Mouse (Mus musculus): ENCODE data around the gene Paqr7. TPM values are rescaled to one million over a fixed set of nuclear protein-coding genes. Genes with fewer than 3 reads are reported as not detected.

The Paqr7 gene
- polyA plus RNA-seq, 1 experiment from 2014 or later, result 1.1 TPM

GRCm38 (mm10) chr4:134534932-134535786, 38.7 kb downstream of the Paqr7 start, which contains the start of gene Mtfr1l:
Gene Mtfr1l, minus strand, starts transcription at chr4:134535387.
- Histone ChIP-seq H3K9me3 (ENCODE audit: low read depth, low read length) (no peaks in the 10 kb centered on the region), H3K27me3 (ENCODE audit: insufficient read depth, low read length) (no peaks in the 10 kb centered on the region), H3K36me3 (ENCODE audit: insufficient read depth) (peaks cover 33% of the 10 kb centered on the region), H3K27ac (ENCODE audit: low read depth) (peak within 1 kb of the TSS; percentile 90), H3K4me3 (ENCODE audit: low read depth, low read length) (peak within 1 kb of the TSS; percentile 94), H3K4me1 (ENCODE audit: insufficient read depth) (no peaks in the 10 kb centered on the region), H3K9ac (peak within 1 kb of the TSS; percentile 75), H3K4me2 (peak within 1 kb of the TSS; percentile 88)
- no peak for TF ChIP-seq CTCF (IDR thresholded peaks at IDR 0.05; ENCODE audit: low read depth)
- ATAC-seq (ENCODE audit: insufficient read depth), result peak; percentile 98
- WGBS, result under 1% methylated on average over 69 of the region's 71 CpGs
- peak; percentile 99 for DNase-seq

- Histone ChIP-seq H3K4me2 (peak overlapping the region; percentile 88), H3K9ac (peak overlapping the region; percentile 51), H3K4me3 (ENCODE audit: low read depth, low read length) (peak overlapping the region; percentile 94), H3K27me3 (ENCODE audit: insufficient read depth, low read length) (no peaks in the 10 kb centered on the region), H3K36me3 (ENCODE audit: insufficient read depth) (peaks cover 33% of the 10 kb centered on the region), H3K4me1 (ENCODE audit: insufficient read depth) (no peaks in the 10 kb centered on the region), H3K9me3 (ENCODE audit: low read depth, low read length) (no peaks in the 10 kb centered on the region), H3K27ac (ENCODE audit: low read depth) (peak overlapping the region; percentile 90; the same call in 1 of the 2 replicates)
- no peak for ATAC-seq (ENCODE audit: insufficient read depth)
- DNase-seq, result peak; percentile 28
- TF ChIP-seq CTCF (IDR thresholded peaks at IDR 0.05; ENCODE audit: low read depth), result no peak
- WGBS, result 12% methylated on average over 8 of the region's 8 CpGs
These were observed 39.3 kb downstream of the Paqr7 start for GRCm38 (mm10) chr4:134535787-134536151.

DNA sequence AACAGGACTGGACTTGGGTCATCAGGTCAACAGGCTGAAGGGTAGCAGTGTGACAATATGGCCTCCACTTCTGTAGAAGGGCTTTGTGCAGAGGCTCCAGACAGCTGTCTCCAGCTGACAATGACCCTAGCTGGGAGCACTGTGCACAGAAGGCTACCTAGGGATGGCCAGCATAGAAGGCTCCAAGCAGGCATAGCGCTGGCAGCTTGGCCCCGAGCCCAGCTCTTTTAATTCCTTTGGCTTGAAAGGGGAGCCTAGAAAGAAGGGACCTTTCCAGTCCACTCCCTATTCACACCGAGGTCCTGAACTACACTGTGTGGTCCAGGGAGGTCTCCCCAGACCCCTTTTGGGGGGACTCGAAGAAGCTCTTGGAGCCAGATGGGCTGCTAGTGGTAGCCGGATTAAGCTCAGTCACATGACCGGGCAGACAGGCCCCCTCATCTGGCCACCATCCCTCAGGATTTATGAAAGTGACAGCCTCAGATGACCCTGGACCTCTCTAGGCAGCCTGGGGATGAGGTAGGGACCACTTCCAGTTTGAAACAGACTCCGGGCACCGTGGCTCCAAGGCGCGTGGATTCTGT, 42.6 kb downstream of the Paqr7 start:
- no peak for TF ChIP-seq CTCF (IDR thresholded peaks at IDR 0.05; ENCODE audit: low read depth)
- no peak overlapping the region for H3K4me3 ChIP-seq (ENCODE audit: low read depth, low read length)
- H3K4me2 ChIP-seq, result no peak overlapping the region
- H3K36me3 ChIP-seq (ENCODE audit: insufficient read depth), result peaks cover 52% of the 10 kb centered on the region
- ATAC-seq (ENCODE audit: insufficient read depth), result no peak
- 86% methylated on average over 10 of the region's 10 CpGs for WGBS
- no peak overlapping the region for H3K27ac ChIP-seq (ENCODE audit: low read depth)
- no peaks in the 10 kb centered on the region for H3K4me1 ChIP-seq (ENCODE audit: insufficient read depth)
- no peaks in the 10 kb centered on the region for H3K9me3 ChIP-seq (ENCODE audit: low read depth, low read length)
- no peaks in the 10 kb centered on the region for H3K27me3 ChIP-seq (ENCODE audit: insufficient read depth, low read length)
- no peak overlapping the region for H3K9ac ChIP-seq
- DNase-seq, result no peak

DNA sequence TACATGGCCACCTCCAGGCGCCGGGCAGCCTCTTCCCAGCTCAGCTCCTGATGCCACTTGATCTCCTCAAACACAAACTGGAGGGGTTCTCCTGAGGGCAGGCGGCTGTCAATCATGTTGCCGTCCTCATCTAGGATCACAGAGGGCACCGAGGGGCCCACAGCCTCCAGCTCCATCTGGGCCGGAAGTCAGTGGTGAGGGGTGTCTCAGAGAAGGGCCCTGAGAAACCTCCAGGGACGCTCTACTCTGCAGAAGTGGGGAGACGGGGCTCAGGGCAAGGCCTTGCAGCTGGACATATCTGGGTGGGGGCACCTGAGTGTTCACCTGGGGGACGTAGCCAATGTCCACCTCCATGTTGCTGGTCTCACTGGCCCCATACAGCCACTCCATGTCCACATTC, 46.2 kb downstream of the Paqr7 start:
- Histone ChIP-seq H3K9me3 (ENCODE audit: low read depth, low read length) (no peaks in the 10 kb centered on the region), H3K9ac (no peak overlapping the region)

GRCm38 (mm10) chr4:134543261-134543660, 46.8 kb downstream of the Paqr7 start:
- Histone ChIP-seq H3K4me2 (no peak overlapping the region), H3K9ac (no peak overlapping the region; the same call in 1 of the 2 replicates), H3K36me3 (ENCODE audit: insufficient read depth) (peaks cover 89% of the 10 kb centered on the region), H3K27me3 (ENCODE audit: insufficient read depth, low read length) (no peaks in the 10 kb centered on the region), H3K4me1 (ENCODE audit: insufficient read depth) (no peaks in the 10 kb centered on the region), H3K4me3 (ENCODE audit: low read depth, low read length) (no peak overlapping the region), H3K27ac (ENCODE audit: low read depth) (no peak overlapping the region), H3K9me3 (ENCODE audit: low read depth, low read length) (no peaks in the 10 kb centered on the region)
- ATAC-seq (ENCODE audit: insufficient read depth) (peak; percentile 55), DNase-seq (peak; percentile 95)
- WGBS, result 2% methylated on average over 5 of the region's 5 CpGs
- peak; percentile 99 for TF ChIP-seq CTCF (IDR thresholded peaks at IDR 0.05; ENCODE audit: low read depth)

More for the DNA sequence above, 46.2 kb downstream of the Paqr7 start:
- Histone ChIP-seq H3K4me2 (no peak overlapping the region), H3K4me3 (ENCODE audit: low read depth, low read length) (no peak overlapping the region), H3K27ac (ENCODE audit: low read depth) (no peak overlapping the region), H3K4me1 (ENCODE audit: insufficient read depth) (no peaks in the 10 kb centered on the region), H3K36me3 (ENCODE audit: insufficient read depth) (peaks cover 88% of the 10 kb centered on the region), H3K27me3 (ENCODE audit: insufficient read depth, low read length) (no peaks in the 10 kb centered on the region)
- 90% methylated on average over 9 of the region's 9 CpGs for WGBS
- DNase-seq (no peak), ATAC-seq (ENCODE audit: insufficient read depth) (no peak; the same call in 1 of the 2 replicates)
- TF ChIP-seq CTCF (IDR thresholded peaks at IDR 0.05; ENCODE audit: low read depth), result no peak

GRCm38 (mm10) chr4:134546814-134547705, 50.6 kb downstream of the Paqr7 start:
- WGBS, result 53% methylated on average over 9 of the region's 9 CpGs
- Histone ChIP-seq H3K27ac (ENCODE audit: low read depth) (peak overlapping the region; percentile 60; the same call in 1 of the 2 replicates), H3K4me2 (no peak overlapping the region), H3K27me3 (ENCODE audit: insufficient read depth, low read length) (no peaks in the 10 kb centered on the region), H3K9ac (no peak overlapping the region; the same call in 1 of the 2 replicates), H3K9me3 (ENCODE audit: low read depth, low read length) (peaks cover 6% of the 10 kb centered on the region; the same call in 1 of the 2 replicates), H3K36me3 (ENCODE audit: insufficient read depth) (peaks cover 73% of the 10 kb centered on the region), H3K4me3 (ENCODE audit: low read depth, low read length) (no peak overlapping the region), H3K4me1 (ENCODE audit: insufficient read depth) (0 out of 2 replicates have a peak, but pooled peaks cover 3% of the 10 kb centered on the region)
- ATAC-seq (ENCODE audit: insufficient read depth) (no peak), DNase-seq (peak; percentile 58)
- no peak for TF ChIP-seq CTCF (IDR thresholded peaks at IDR 0.05; ENCODE audit: low read depth)

Data from lung, embryonic 14.5 days (tissue).